Mouse (Mus musculus): Measurements from ENCODE around the gene Zdhhc19. TPM values are rescaled to one million over a fixed set of nuclear protein-coding genes. Genes with fewer than 3 reads are reported as not detected.
"Not testable (repeated sequence)": the region's sequence is repeated elsewhere in the genome, so short reads cannot be mapped to it uniquely, and the experiment has no call there.

Zdhhc19 gene
- polyA plus RNA-seq, 1 experiment from 2014 or later = not detected

DNA sequence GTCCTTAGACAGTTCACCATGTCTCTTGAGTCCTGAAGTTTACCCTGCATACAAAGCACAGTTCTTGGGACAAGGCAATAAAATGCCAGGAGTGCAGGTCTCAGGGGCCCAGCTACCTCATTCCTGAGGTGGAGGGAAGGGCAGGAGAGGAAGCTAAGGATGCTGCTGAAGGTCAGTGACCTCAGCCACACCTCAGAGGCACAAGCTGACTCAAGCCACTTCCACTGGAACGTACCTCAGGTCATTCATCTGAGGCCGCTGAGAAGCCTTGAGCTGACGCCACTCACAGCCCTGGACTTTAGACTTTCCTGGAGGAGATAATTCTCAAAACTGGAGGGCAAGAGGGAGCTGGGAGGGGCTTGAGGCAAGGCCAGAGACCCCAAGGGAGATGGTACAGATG is 7.1 kb upstream of the Zdhhc19 start:
- Histone ChIP-seq H3K27ac (no peak overlapping the region), H3K4me1 (peaks cover 5% of the 10 kb centered on the region; the same call in 1 of the 2 replicates), H3K4me3 (no peak overlapping the region), H3K4me2 (no peak overlapping the region), H3K9ac (no peak overlapping the region), H3K36me3 (no peaks in the 10 kb centered on the region), H3K27me3 (0 out of 2 replicates have a peak, but pooled peaks cover 3% of the 10 kb centered on the region), H3K9me3 (no peaks in the 10 kb centered on the region)
- no peak for ATAC-seq (ENCODE audit: insufficient number of reproducible peaks, insufficient read depth, low FRiP score, low TSS enrichment, low read depth)
- 92% methylated on average over 3 of the region's 3 CpGs for WGBS

GRCm38 (mm10) chr16:32494371-32494770 is 1.7 kb upstream of the Zdhhc19 start:
- not testable (repeated sequence) for H3K4me3 ChIP-seq; H3K4me1 ChIP-seq; ATAC-seq (ENCODE audit: insufficient number of reproducible peaks, insufficient read depth, low FRiP score, low TSS enrichment, low read depth); H3K27ac ChIP-seq; H3K4me2 ChIP-seq; H3K9me3 ChIP-seq; H3K36me3 ChIP-seq; H3K9ac ChIP-seq; H3K27me3 ChIP-seq
- 62% methylated on average over 6 of the region's 6 CpGs for WGBS

- H3K4me2 ChIP-seq = peak overlapping the region; percentile 70
- peaks cover 10% of the 10 kb centered on the region; the same call in 1 of the 2 replicates for H3K4me1 ChIP-seq
- WGBS = 63% methylated on average over 13 of the region's 13 CpGs
- no peaks in the 10 kb centered on the region for H3K36me3 ChIP-seq
- 0 out of 2 replicates have a peak overlapping the region, but pooled peaks have one; percentile 46 for H3K4me3 ChIP-seq
- H3K27ac ChIP-seq = no peak overlapping the region
- H3K9me3 ChIP-seq = no peaks in the 10 kb centered on the region
- no peak overlapping the region for H3K9ac ChIP-seq
- no peak for ATAC-seq (ENCODE audit: insufficient number of reproducible peaks, insufficient read depth, low FRiP score, low TSS enrichment, low read depth)
- no peaks in the 10 kb centered on the region for H3K27me3 ChIP-seq
Observed at GRCm38 (mm10) chr16:32498996-32499395, 2.9 kb downstream of the Zdhhc19 start.

DNA sequence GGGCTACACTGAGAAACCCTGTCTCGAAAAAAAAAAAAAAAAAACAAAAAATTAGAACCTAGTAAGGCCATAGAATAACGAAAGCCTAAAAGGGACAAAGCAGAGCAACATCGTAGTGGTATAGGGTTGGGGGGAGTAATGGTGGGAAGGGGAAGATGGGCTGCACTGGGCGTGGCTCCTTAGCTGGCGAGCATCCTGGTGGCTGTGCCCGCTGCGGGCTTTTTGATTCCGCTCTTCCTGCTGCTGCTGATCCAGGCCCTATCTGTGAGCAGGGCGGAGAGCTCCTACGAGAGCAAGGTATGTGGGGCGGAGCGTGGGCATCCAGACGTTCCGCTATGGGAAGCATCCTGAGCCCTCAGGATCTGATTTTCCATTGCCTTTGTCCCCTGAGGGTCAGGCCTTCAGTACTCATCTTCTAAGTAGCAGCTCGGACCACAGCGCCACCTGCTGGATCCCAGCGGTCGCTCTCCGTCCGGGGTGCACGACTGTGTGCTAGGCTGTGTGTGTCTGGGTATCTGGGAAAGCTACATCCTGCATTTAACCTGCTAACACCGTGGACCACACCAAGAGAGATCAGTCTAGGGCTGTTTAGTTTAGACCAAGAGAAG is 3.5 kb downstream of the Zdhhc19 start:
- Histone ChIP-seq H3K4me2 (peak overlapping the region; percentile 70), H3K27ac (no peak overlapping the region), H3K27me3 (no peaks in the 10 kb centered on the region), H3K4me1 (peaks cover 10% of the 10 kb centered on the region; the same call in 1 of the 2 replicates), H3K36me3 (no peaks in the 10 kb centered on the region), H3K4me3 (peak overlapping the region; percentile 46), H3K9ac (peak overlapping the region; percentile 68), H3K9me3 (no peaks in the 10 kb centered on the region)
- ATAC-seq (ENCODE audit: insufficient number of reproducible peaks, insufficient read depth, low FRiP score, low TSS enrichment, low read depth) = 0 out of 2 replicates have a peak, but pooled peaks have one; percentile 69
- WGBS = 6% methylated on average over 22 of the region's 22 CpGs

DNA sequence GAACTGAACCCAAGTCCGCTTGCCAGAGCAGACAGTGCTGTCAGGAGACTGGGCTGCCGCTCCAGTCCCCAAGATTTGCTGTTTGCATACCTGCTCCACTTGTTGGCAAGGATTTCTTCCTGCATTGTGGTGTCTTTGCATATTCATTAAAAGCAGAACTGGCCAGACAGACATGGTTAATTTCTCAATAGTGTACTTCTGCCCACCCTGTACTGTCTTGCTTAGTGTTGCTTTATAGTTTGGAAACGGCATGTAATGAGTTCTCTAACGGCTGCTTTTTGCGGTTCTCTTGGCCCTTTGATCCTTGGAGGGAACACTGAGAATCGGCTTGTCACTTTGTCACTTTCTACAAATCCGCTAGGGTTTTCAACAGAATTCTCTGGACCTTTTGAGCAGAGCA is 5.4 kb downstream of the Zdhhc19 start:
- H3K27ac ChIP-seq = no peak overlapping the region
- ATAC-seq (ENCODE audit: insufficient number of reproducible peaks, insufficient read depth, low FRiP score, low TSS enrichment, low read depth) = no peak
- H3K4me2 ChIP-seq = no peak overlapping the region
- 0 out of 2 replicates have a peak, but pooled peaks cover 3% of the 10 kb centered on the region for H3K4me1 ChIP-seq
- WGBS = 73% methylated on average over 7 of the region's 7 CpGs
- no peaks in the 10 kb centered on the region for H3K27me3 ChIP-seq
- H3K36me3 ChIP-seq = no peaks in the 10 kb centered on the region
- H3K9ac ChIP-seq = no peak overlapping the region
- no peak overlapping the region for H3K4me3 ChIP-seq
- H3K9me3 ChIP-seq = no peaks in the 10 kb centered on the region

DNA sequence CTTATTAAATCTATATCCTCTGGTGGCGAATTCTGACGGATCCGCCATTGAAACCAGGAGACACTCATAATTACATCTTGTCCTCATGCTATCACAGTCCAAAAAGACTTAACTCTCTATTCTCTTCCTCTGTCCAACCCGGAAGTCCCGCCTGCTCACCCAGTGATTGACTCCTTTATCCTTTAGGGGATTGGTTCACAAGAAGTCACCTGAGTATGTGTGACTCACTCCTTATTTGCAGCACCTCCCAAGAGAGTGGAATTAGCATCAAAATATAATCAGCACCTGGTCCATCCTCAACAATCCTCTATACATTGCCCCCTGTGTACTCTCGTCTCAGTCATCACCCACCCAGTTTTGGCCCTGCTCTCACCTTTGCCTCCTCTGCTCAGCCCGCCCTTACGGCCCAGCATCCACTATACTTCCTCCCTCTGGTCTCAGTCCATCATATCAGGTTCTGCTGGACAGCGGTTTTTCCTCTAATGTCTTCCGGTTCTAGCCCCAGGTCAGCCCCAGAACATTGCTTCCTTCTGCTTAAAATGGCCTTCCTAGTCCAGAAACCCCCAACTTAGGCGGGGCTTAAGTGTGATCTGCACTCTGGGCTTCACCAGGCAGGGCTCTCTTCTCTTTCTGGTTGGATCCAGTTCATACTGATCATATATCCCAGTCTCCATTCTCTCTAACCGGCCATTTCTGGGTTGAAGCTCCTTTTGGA is 6.7 kb downstream of the Zdhhc19 start:
- ATAC-seq (ENCODE audit: insufficient number of reproducible peaks, insufficient read depth, low FRiP score, low TSS enrichment, low read depth) = no peak
- no peaks in the 10 kb centered on the region for H3K9me3 ChIP-seq
- no peak overlapping the region for H3K9ac ChIP-seq
- H3K36me3 ChIP-seq = no peaks in the 10 kb centered on the region
- WGBS = 86% methylated on average over 12 of the region's 12 CpGs
- H3K4me3 ChIP-seq = no peak overlapping the region
- 0 out of 2 replicates have a peak, but pooled peaks cover 3% of the 10 kb centered on the region for H3K4me1 ChIP-seq
- H3K27me3 ChIP-seq = no peaks in the 10 kb centered on the region
- no peak overlapping the region for H3K4me2 ChIP-seq
- no peak overlapping the region for H3K27ac ChIP-seq

GRCm38 (mm10) chr16:32503633-32504032 is 7.6 kb downstream of the Zdhhc19 start:
- Histone ChIP-seq H3K9me3 (no peaks in the 10 kb centered on the region), H3K4me2 (no peak overlapping the region), H3K9ac (no peak overlapping the region), H3K4me1 (0 out of 2 replicates have a peak, but pooled peaks cover 3% of the 10 kb centered on the region), H3K4me3 (no peak overlapping the region), H3K27ac (no peak overlapping the region), H3K27me3 (no peaks in the 10 kb centered on the region), H3K36me3 (no peaks in the 10 kb centered on the region)
- ATAC-seq (ENCODE audit: insufficient number of reproducible peaks, insufficient read depth, low FRiP score, low TSS enrichment, low read depth) = no peak
- WGBS = 70% methylated on average over 6 of the region's 6 CpGs

- H3K9me3 ChIP-seq = no peaks in the 10 kb centered on the region
- H3K4me2 ChIP-seq = no peak overlapping the region
- H3K27ac ChIP-seq = no peak overlapping the region
- H3K27me3 ChIP-seq = no peaks in the 10 kb centered on the region
- 81% methylated on average over 8 of the region's 8 CpGs for WGBS
- no peaks in the 10 kb centered on the region for H3K36me3 ChIP-seq
- no peak for ATAC-seq (ENCODE audit: insufficient number of reproducible peaks, insufficient read depth, low FRiP score, low TSS enrichment, low read depth)
- H3K4me1 ChIP-seq = peaks cover 13% of the 10 kb centered on the region; the same call in 1 of the 2 replicates
- H3K9ac ChIP-seq = no peak overlapping the region
- no peak overlapping the region for H3K4me3 ChIP-seq
Observed at GRCm38 (mm10) chr16:32506298-32506697, 10.2 kb downstream of the Zdhhc19 start.

DNA sequence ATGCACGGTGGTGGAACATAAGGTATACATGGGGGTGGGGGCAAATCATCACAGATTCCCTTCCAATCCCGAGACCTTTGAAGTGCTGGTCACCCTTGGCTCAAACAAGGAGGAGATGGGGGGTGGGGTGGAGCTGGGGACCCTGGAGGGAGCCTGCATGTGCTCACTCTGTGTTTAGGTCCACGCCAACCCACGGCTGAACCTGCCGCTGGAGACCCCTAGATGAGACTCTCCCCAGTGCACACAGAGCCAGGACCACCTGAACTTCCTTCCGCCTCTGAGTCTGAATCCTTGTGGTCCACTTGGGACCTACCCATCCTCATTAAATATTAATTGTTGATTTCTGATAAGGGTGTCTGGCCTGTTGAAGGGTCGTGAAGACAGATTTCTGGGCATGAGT is 10.8 kb downstream of the Zdhhc19 start:
- Histone ChIP-seq H3K27ac (no peak overlapping the region), H3K9me3 (no peaks in the 10 kb centered on the region), H3K4me1 (peaks cover 14% of the 10 kb centered on the region; the same call in 1 of the 2 replicates), H3K4me2 (no peak overlapping the region), H3K4me3 (no peak overlapping the region), H3K36me3 (no peaks in the 10 kb centered on the region), H3K27me3 (no peaks in the 10 kb centered on the region), H3K9ac (no peak overlapping the region)
- ATAC-seq (ENCODE audit: insufficient number of reproducible peaks, insufficient read depth, low FRiP score, low TSS enrichment, low read depth) = no peak
- 78% methylated on average over 7 of the region's 7 CpGs for WGBS

DNA sequence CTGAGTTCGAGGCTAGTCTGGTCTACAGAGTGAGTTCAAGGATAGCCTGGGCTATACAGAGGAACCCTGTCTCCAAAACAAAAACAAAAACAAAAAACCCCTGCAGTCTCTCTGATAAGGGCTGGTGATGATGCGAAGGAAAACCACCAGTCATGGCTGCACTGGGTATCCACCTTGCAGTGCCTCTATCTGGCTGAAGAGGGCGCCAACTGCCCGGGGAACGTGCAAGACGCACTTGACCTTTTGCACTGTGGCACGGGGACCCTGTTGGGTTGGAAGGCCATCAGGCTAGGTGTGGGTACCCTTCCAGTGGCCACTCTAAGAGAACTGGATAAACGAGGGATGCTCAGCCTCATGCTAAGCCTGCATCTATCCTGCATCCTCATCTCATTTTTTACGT is 11.3 kb downstream of the Zdhhc19 start:
- Histone ChIP-seq H3K27me3 (no peaks in the 10 kb centered on the region), H3K9ac (no peak overlapping the region), H3K27ac (no peak overlapping the region), H3K4me1 (peaks cover 17% of the 10 kb centered on the region; the same call in 1 of the 2 replicates), H3K4me2 (no peak overlapping the region), H3K36me3 (no peaks in the 10 kb centered on the region), H3K9me3 (no peaks in the 10 kb centered on the region), H3K4me3 (no peak overlapping the region)
- WGBS = 26% methylated on average over 9 of the region's 9 CpGs
- ATAC-seq (ENCODE audit: insufficient number of reproducible peaks, insufficient read depth, low FRiP score, low TSS enrichment, low read depth) = no peak

- H3K4me3 ChIP-seq = no peak overlapping the region
- H3K4me1 ChIP-seq = peaks cover 19% of the 10 kb centered on the region; the same call in 1 of the 2 replicates
- H3K27me3 ChIP-seq = no peaks in the 10 kb centered on the region
- no peak for ATAC-seq (ENCODE audit: insufficient number of reproducible peaks, insufficient read depth, low FRiP score, low TSS enrichment, low read depth)
- no peaks in the 10 kb centered on the region for H3K36me3 ChIP-seq
- no peak overlapping the region for H3K9ac ChIP-seq
- H3K27ac ChIP-seq = no peak overlapping the region
- no peak overlapping the region for H3K4me2 ChIP-seq
- H3K9me3 ChIP-seq = no peaks in the 10 kb centered on the region
- WGBS = 77% methylated on average over 5 of the region's 5 CpGs
Observed at GRCm38 (mm10) chr16:32508035-32508434, 12.0 kb downstream of the Zdhhc19 start.
